ENCODE assay signal across 8 mouse cellular contexts in genomic region chr4:126429347-126430079, GRCm38 (mm10). TPM values are rescaled to one million over a fixed set of nuclear protein-coding genes. Genes with fewer than 3 reads are reported as not detected.
A peak's percentile ranks its signal among the peaks of the same experiment; 100 is the strongest.
DNase-seq lines count a peak whose midpoint lies in the region; ATAC-seq and TF ChIP-seq lines count a peak whose summit lies in the region.

TSS of gene Ago3 (minus strand) at chr4:126429556.

- H3K4me1 ChIP-seq in bone marrow, adult 2 months (ENCODE audit: control insufficient read depth, insufficient read depth, low read length): peaks cover 1% of the 10 kb centered on the region; the same call in 1 of the 2 replicates
- H3K4me1 ChIP-seq in embryonic facial prominence, embryonic 15.5 days: peaks cover 7% of the 10 kb centered on the region
- peaks cover 4% of the 10 kb centered on the region; the same call in 1 of the 2 replicates for H3K4me1 ChIP-seq in heart, embryonic 10.5 days
- H3K4me1 ChIP-seq in kidney, embryonic 15.5 days: peaks cover 7% of the 10 kb centered on the region

- TF ChIP-seq POLR2A in bone marrow, adult 2 months (IDR thresholded peaks at IDR 0.05; ENCODE audit: borderline replicate concordance, control insufficient read depth, low read depth, low read length): 0 out of 2 replicates have a peak, but pooled peaks have one; percentile 52

- H3K27me3 ChIP-seq in embryonic facial prominence, embryonic 15.5 days: no peaks in the 10 kb centered on the region
- H3K27me3 ChIP-seq in heart, embryonic 10.5 days (ENCODE audit: insufficient read depth, poor library complexity, severe bottlenecking): no peaks in the 10 kb centered on the region
- no peaks in the 10 kb centered on the region for H3K27me3 ChIP-seq in kidney, embryonic 15.5 days

- peak within 1 kb of the TSS; percentile 82 for H3K4me2 ChIP-seq in embryonic facial prominence, embryonic 15.5 days (replicated peaks)
- H3K4me2 ChIP-seq in kidney, embryonic 15.5 days: peak within 1 kb of the TSS; percentile 85

- H3K4me3 ChIP-seq in bone marrow, adult 2 months (replicated peaks; ENCODE audit: control insufficient read depth, low read depth, low read length): peak within 1 kb of the TSS; percentile 95
- peak within 1 kb of the TSS; percentile 81 for H3K4me3 ChIP-seq in embryonic facial prominence, embryonic 15.5 days (replicated peaks)
- peak within 1 kb of the TSS; percentile 85 for H3K4me3 ChIP-seq in heart, embryonic 10.5 days
- H3K4me3 ChIP-seq in kidney, embryonic 15.5 days (replicated peaks): peak within 1 kb of the TSS; percentile 88

- H3K9me3 ChIP-seq in embryonic facial prominence, embryonic 15.5 days (replicated peaks): no peaks in the 10 kb centered on the region
- no peaks in the 10 kb centered on the region for H3K9me3 ChIP-seq in heart, embryonic 10.5 days
- no peaks in the 10 kb centered on the region for H3K9me3 ChIP-seq in kidney, embryonic 15.5 days (replicated peaks)

- H3K9ac ChIP-seq in embryonic facial prominence, embryonic 15.5 days: peak within 1 kb of the TSS; percentile 82
- peak within 1 kb of the TSS; percentile 78 for H3K9ac ChIP-seq in kidney, embryonic 15.5 days

- peak within 1 kb of the TSS; percentile 62 for H3K27ac ChIP-seq in bone marrow, adult 2 months (ENCODE audit: control insufficient read depth, insufficient read depth, low read depth, low read length, poor library complexity)
- peak within 1 kb of the TSS; percentile 90 for H3K27ac ChIP-seq in embryonic facial prominence, embryonic 15.5 days (replicated peaks)
- H3K27ac ChIP-seq in heart, embryonic 10.5 days: peak within 1 kb of the TSS; percentile 90
- H3K27ac ChIP-seq in kidney, embryonic 15.5 days: peak within 1 kb of the TSS; percentile 91

- TF ChIP-seq CTCF in bone marrow, adult 2 months (IDR thresholded peaks at IDR 0.05; ENCODE audit: control insufficient read depth, insufficient read depth, low read length): no peak

- ATAC-seq in embryonic facial prominence, embryonic 15.5 days (ENCODE audit: insufficient number of reproducible peaks, low FRiP score, low TSS enrichment, low read depth): peak; percentile 94
- ATAC-seq in kidney, embryonic 15.5 days (replicated peaks; ENCODE audit: low FRiP score): peak; percentile 97
- ATAC-seq in monocyte, adult 5-6 weeks (replicated peaks; ENCODE audit: insufficient number of reproducible peaks, low FRiP score, low TSS enrichment, poor library complexity, severe bottlenecking): peak; percentile 86

- DNase-seq in 416B (ENCODE audit: low read depth) (peak; percentile 90), liver (peak; percentile 96)
- peak; percentile 96 for DNase-seq in heart, embryonic 10.5 days (ENCODE audit: low spot score)
- peak; percentile 89 to 96 for DNase-seq in spleen, postnatal 4 days (ENCODE audit: low spot score in 2 of 2)

- no peaks in the 10 kb centered on the region for H3K36me3 ChIP-seq in embryonic facial prominence, embryonic 15.5 days
- H3K36me3 ChIP-seq in heart, embryonic 10.5 days: 0 out of 2 replicates have a peak, but pooled peaks cover 5% of the 10 kb centered on the region
- no peaks in the 10 kb centered on the region for H3K36me3 ChIP-seq in kidney, embryonic 15.5 days

- WGBS in bone marrow, adult 2 months: under 1% methylated on average over 64 of the region's 65 CpGs
- whole genome bisulfite sequencing in embryonic facial prominence, embryonic 15.5 days: under 1% methylated on average over 65 of the region's 65 CpGs
- WGBS in heart, embryonic 10.5 days: under 1% methylated on average over 65 of the region's 65 CpGs
- under 1% methylated on average over 65 of the region's 65 CpGs for WGBS in kidney, embryonic 15.5 days

RNA-seq across cellular contexts. Expression of gene Ago3, which starts in this region (rescaled TPM):
- 1.9 and 5.2 TPM in 2 replicates for polyA plus RNA-seq in bone marrow, adult 2 months (2011; ENCODE audit: insufficient read depth, insufficient read length, low replicate concordance, missing spikeins)
- polyA plus RNA-seq in embryonic facial prominence, embryonic 15.5 days (2015; fragmentation: Nextera tagmentation; extraction: Ambion mirVana): 15.6 and 17.2 TPM in 2 replicates
- polyA plus RNA-seq in heart, embryonic 10.5 days (2016; fragmentation: Nextera tagmentation; extraction: Ambion mirVana): 11.6 and 14.5 TPM in 2 replicates
- polyA plus RNA-seq in kidney, embryonic 15.5 days (2015; fragmentation: Nextera tagmentation; extraction: Ambion mirVana): 12.9 and 15.9 TPM in 2 replicates
- total RNA-seq in monocyte, adult 5-6 weeks (2017): 3.9 to 11.1 TPM (median 6.4 TPM) in 3 replicates

Comparison
In these comparisons a context has a peak if more than half of its experiments do, and no peak if none do; other contexts are left out.
1. Peak in every context shown above with its lines: DNase-seq, ATAC-seq, H3K4me3 ChIP-seq and H3K27ac ChIP-seq.